Mouse (Mus musculus) small intestine, adult 2 months (tissue): Measurements from ENCODE around the gene Gucd1.

Experiments used
- CTCF ChIP-seq: fragments of 200-500 bp; IDR thresholded peaks from 2 replicates; pipeline ENCODE4 v1.5.1; 2012; ENCODE audit warnings: low read depth, mild to moderate bottlenecking, control low read depth, inconsistent platforms, low read length, moderate library complexity, mixed read lengths; ENCODE audit not compliant: insufficient replicate concordance, insufficient read length; ENCODE audit errors: extremely low read depth
- POLR2A ChIP-seq: fragments of 200-500 bp; IDR thresholded peaks from 2 replicates; pipeline ENCODE4 v1.6.1; 2012; ENCODE audit warnings: low read depth, mild to moderate bottlenecking, control low read depth, inconsistent platforms, low read length, moderate library complexity

- no peak for TF ChIP-seq POLR2A
- no peak for TF ChIP-seq CTCF
Measured at GRCm38 (mm10) chr10:75512796-75513195, 5.0 kb downstream of the Gucd1 start.
